Mouse (Mus musculus) stomach, postnatal 0 days (tissue): ENCODE data around the gene Tfdp1. TPM values are rescaled to one million over a fixed set of nuclear protein-coding genes. Genes with fewer than 3 reads are reported as not detected.

Experiments used
- ATAC-seq: fragments of 200-750 bp; cut with Nextera tagmentation; 2 replicates; pipeline ENCODE4 v1.8.0; 2017; ENCODE audit not compliant: low FRiP score, low TSS enrichment
- DNase-seq: peaks from one replicate; pipeline ENCODE4 v3.0.0-alpha.2; 2016; ENCODE audit warnings: low spot score
- H3K27ac ChIP-seq: fragments of 300-500 bp; sonication (generic); replicated peaks from 2 replicates; pipeline ENCODE4 v1.5.1; 2014; ENCODE audit warnings: mild to moderate bottlenecking, control low read depth
- H3K27me3 ChIP-seq: fragments of 300-500 bp; sonication (generic); 2 replicates; pipeline ENCODE4 v1.6.1; 2014; ENCODE audit warnings: low read length; ENCODE audit not compliant: control insufficient read depth, insufficient read depth
- H3K36me3 ChIP-seq: fragments of 300-500 bp; sonication (generic); 2 replicates; pipeline ENCODE4 v1.6.1; 2014; ENCODE audit warnings: low read length, mixed read lengths; ENCODE audit not compliant: control insufficient read depth, insufficient read depth
- H3K4me1 ChIP-seq: fragments of 300-500 bp; sonication (generic); replicated peaks from 2 replicates; pipeline ENCODE4 v1.6.1; 2014; ENCODE audit warnings: antibody characterized with exemption; ENCODE audit not compliant: control insufficient read depth, insufficient read depth
- H3K4me2 ChIP-seq: fragments of 300-500 bp; sonication (generic); replicated peaks from 2 replicates; pipeline ENCODE4 v1.6.1; 2014; ENCODE audit warnings: low read depth, mild to moderate bottlenecking, control low read depth, moderate library complexity
- H3K4me3 ChIP-seq: fragments of 300-500 bp; sonication (generic); 2 replicates; pipeline ENCODE4 v1.5.1; 2014; ENCODE audit warnings: low read depth, low read length, control low read depth
- H3K9ac ChIP-seq: fragments of 300-500 bp; sonication (generic); 2 replicates; pipeline ENCODE4 v1.6.1; 2014; ENCODE audit warnings: mild to moderate bottlenecking, low read length, control low read depth, mixed read lengths
- H3K9me3 ChIP-seq: fragments of 300-500 bp; sonication (generic); 2 replicates; pipeline ENCODE4 v1.6.1; 2016; ENCODE audit warnings: low read length; ENCODE audit not compliant: control insufficient read depth
- CTCF ChIP-seq: IDR thresholded peaks from 2 replicates; pipeline ENCODE4 v1.5.1; 2016; ENCODE audit warnings: antibody characterized with exemption, low read depth, mild to moderate bottlenecking, moderate library complexity
- EP300 ChIP-seq: optimal IDR thresholded peaks from 2 replicates; pipeline ENCODE3; 2016; ENCODE audit warnings: antibody characterized with exemption
- WGBS: fragments of 180-500 bp; shearing (Covaris S2); extraction: QIAGEN DNeasy Blood & Tissue Kit; methylation state at CpG from one replicate; pipeline ENCODE4 v1.1.7; 2014; 5-methylcytosine and 5-hydroxymethylcytosine counted together
- polyA plus RNA-seq: library from polyadenylated mRNA; unstranded; fragments of >200 nt; fragmentation: Nextera tagmentation; extraction: Ambion mirVana; gene quantifications from 2 replicates; pipeline ENCODE4 v1.2.1, GENCODE M21; 2015

Tfdp1 gene
- 65.8 and 69.3 TPM in 2 replicates for polyA plus RNA-seq

DNA sequence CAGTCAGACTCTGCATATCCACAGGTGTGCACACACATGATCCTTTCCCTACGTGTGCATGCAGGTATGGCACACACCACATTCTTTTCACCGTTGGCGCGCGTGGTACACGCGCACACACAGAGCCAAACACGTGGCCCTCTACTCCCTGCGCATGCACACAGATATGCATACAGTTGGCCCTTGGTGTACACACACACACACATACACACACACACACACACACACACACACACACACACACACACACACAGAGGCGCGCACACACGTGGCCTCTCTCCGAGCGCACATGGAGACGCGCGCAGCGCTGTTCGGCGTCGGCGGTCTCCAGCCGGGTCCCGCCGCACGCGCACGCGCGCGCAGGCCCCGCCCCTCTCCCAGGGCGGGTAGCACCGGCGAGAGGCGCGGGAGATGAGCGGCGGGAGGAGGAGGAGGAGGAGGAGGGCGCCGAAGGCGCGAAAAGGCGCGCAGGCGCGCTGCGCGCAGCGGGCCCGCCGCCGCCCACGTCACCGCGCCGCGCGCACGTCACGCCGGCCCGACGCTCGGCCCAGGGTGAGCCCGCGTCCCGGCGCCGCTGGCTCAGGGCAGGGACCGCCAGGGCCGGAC lies at the start of gene Tfdp1:
Gene Tfdp1, plus strand, starts transcription at position 497 of the 606 bp plus-strand sequence.
- Histone ChIP-seq H3K9ac (peak within 1 kb of the TSS; percentile 97), H3K36me3 (no peaks in the 10 kb centered on the region), H3K27ac (peak within 1 kb of the TSS; percentile 83), H3K4me1 (no peaks in the 10 kb centered on the region), H3K4me2 (peak within 1 kb of the TSS; percentile 94), H3K27me3 (no peaks in the 10 kb centered on the region), H3K4me3 (peak within 1 kb of the TSS; percentile 70), H3K9me3 (no peaks in the 10 kb centered on the region)
- TF ChIP-seq EP300 (no peak), CTCF (no peak)
- ATAC-seq (peak; percentile 92), DNase-seq (peak; percentile 87)
- WGBS: 1% methylated on average over 26 of the region's 72 CpGs

DNA sequence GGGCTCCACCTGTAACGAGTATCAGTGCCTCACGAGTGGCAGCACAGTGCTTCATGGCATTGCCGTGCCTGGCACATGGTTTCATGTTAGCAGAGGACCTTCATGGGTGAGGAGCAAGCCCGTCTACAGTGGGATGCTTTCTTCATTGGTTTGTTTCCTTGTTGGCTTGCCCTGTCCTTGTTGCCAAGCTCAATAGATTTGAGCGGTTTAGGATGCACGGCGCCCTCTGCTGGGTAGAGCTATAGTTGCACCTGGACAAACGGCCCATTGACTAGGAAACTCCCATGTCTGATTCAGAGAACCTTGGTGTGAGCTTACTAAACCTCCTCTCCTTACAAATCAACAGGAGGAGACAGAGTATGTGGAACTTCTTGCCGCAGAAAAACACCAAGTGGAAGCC lies 46.2 kb upstream of the Tfdp1 start:
- H3K9ac ChIP-seq: no peak overlapping the region
- H3K27me3 ChIP-seq: no peaks in the 10 kb centered on the region
- H3K4me3 ChIP-seq: no peak overlapping the region
- H3K27ac ChIP-seq: no peak overlapping the region
- TF ChIP-seq EP300 (no peak), CTCF (peak; percentile 95)
- ATAC-seq (no peak), DNase-seq (peak; percentile 86)
- WGBS: 28% methylated on average over 9 of the region's 9 CpGs
- H3K4me1 ChIP-seq: no peaks in the 10 kb centered on the region
- H3K4me2 ChIP-seq: no peak overlapping the region
- no peaks in the 10 kb centered on the region for H3K9me3 ChIP-seq
- H3K36me3 ChIP-seq: peaks cover 23% of the 10 kb centered on the region; the same call in 1 of the 2 replicates

DNA sequence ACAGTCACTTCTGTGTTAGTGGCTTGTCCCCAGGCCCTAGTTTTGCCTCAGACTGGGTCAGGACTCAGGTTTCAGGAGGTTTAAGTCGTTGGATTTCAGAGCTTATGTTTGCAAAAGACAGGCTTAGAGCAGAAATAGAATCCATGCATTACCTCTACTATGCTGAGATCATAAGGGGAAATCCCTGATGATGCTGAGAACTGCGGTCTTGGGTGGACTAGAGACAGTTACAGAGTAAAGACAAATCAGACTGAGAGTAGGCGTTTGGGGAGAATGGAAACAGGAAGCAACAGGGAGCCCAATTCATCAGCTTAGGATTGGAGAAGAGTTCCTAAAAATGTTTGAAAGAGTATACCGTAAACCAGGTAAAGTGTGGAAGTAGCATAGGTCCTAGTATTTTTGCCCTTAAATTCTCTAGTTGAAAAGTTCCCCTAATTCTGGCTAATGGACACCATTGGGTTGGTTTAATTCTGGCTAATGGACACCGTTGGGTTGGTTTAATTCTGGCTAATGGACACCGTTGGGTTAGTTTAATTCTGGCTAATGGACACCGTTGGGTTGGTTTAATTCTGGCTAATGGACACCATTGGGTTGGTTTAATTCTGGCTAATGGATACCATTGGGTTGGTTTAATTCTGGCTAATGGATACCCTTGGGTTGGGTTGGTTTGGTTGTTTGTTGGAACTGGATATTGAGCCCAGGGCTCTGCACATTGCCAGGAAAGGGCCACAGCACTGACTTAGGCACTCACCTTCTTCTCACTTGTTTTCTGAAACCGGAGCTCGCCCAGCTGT lies 44.7 kb upstream of the Tfdp1 start:
- Histone ChIP-seq H3K36me3 (peaks cover 24% of the 10 kb centered on the region; the same call in 1 of the 2 replicates), H3K27me3 (no peaks in the 10 kb centered on the region), H3K4me1 (no peaks in the 10 kb centered on the region), H3K4me2 (no peak overlapping the region), H3K9ac (no peak overlapping the region), H3K27ac (no peak overlapping the region), H3K4me3 (no peak overlapping the region), H3K9me3 (no peaks in the 10 kb centered on the region)
- WGBS: 91% methylated on average over 9 of the region's 9 CpGs
- DNase-seq: no peak
- no peak for TF ChIP-seq EP300
- no peak for TF ChIP-seq CTCF
- no peak for ATAC-seq

DNA sequence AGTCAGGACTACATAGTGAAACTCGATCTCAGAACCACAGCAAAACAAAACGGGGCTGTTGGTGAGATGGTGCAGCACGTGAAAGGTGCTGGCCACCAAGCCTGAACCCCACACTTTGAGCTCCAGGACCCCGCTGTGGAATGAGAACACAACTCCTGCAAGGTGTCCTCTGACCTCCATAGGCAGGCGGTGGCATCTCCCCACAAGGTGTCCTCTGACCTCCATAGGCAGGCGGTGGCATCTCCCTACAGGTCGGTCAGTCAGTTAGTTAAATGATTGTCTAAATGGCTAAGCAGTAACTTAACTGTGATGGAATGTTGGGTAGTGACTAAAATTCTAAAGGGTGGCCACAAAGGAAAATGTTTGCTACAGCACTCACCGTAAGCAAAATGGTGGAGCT lies 39.0 kb upstream of the Tfdp1 start:
- H3K4me1 ChIP-seq: no peaks in the 10 kb centered on the region
- ATAC-seq: no peak
- no peaks in the 10 kb centered on the region for H3K9me3 ChIP-seq
- no peaks in the 10 kb centered on the region for H3K27me3 ChIP-seq
- H3K36me3 ChIP-seq: peaks cover 36% of the 10 kb centered on the region
- no peak for DNase-seq
- no peak overlapping the region for H3K4me2 ChIP-seq
- 95% methylated on average over 8 of the region's 8 CpGs for WGBS
- H3K4me3 ChIP-seq: no peak overlapping the region
- TF ChIP-seq CTCF (no peak), EP300 (no peak)
- H3K9ac ChIP-seq: no peak overlapping the region
- no peak overlapping the region for H3K27ac ChIP-seq

DNA sequence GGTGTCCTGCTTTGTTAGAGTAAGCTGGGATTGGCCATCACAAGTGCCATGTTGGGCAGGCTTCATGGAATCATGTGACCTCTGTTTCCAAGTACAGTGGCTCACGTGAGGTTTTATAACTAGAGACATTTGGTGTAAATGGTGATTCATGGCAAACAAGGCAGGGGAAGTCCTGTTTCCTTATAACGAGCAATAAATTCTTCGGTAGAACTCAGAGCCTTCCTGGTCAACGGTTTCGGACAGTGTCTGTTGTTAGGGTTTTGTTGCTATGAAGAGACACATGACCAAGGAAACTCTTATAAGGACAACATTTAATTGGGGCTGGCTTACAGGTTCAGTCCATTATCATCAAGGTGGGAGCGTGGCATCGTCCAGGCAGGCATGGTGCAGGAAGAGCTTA lies 37.5 kb upstream of the Tfdp1 start:
- peaks cover 27% of the 10 kb centered on the region for H3K36me3 ChIP-seq

DNA sequence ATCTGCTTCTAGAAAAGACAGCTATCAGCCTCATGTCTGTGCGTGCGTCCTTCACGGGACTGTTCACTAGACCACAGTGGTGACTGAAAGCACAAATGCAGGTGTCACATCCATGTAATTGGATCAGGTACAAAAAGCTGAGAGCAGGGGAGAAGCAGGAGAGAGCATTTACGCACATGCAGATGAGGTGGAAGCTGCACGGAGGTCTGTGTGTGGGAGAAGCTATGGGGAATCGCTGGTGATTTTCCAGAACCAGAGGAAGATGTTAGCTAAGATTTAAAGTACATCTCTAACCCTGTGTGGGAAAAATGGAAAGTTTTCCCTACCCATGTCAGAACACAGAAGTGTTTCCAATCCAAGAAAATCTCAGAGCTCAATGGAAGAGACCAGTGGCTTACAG lies 33.1 kb upstream of the Tfdp1 start:
- Histone ChIP-seq H3K9me3 (no peaks in the 10 kb centered on the region), H3K27me3 (no peaks in the 10 kb centered on the region), H3K27ac (no peak overlapping the region), H3K36me3 (peaks cover 7% of the 10 kb centered on the region), H3K4me2 (no peak overlapping the region), H3K4me1 (no peaks in the 10 kb centered on the region), H3K9ac (no peak overlapping the region), H3K4me3 (no peak overlapping the region)
- no peak for TF ChIP-seq CTCF
- no peak for TF ChIP-seq EP300
- no peak for DNase-seq
- 94% methylated on average over 6 of the region's 6 CpGs for WGBS
- ATAC-seq: no peak

More for the DNA sequence above, 37.5 kb upstream of the Tfdp1 start:
- ATAC-seq: no peak
- no peaks in the 10 kb centered on the region for H3K4me1 ChIP-seq
- no peak overlapping the region for H3K9ac ChIP-seq
- no peak overlapping the region for H3K27ac ChIP-seq
- no peak overlapping the region for H3K4me3 ChIP-seq
- no peaks in the 10 kb centered on the region for H3K27me3 ChIP-seq
- H3K4me2 ChIP-seq: no peak overlapping the region
- 95% methylated on average over 7 of the region's 7 CpGs for WGBS
- H3K9me3 ChIP-seq: no peaks in the 10 kb centered on the region
- no peak for TF ChIP-seq EP300
- DNase-seq: no peak
